Mouse (Mus musculus) myocyte (in vitro differentiated cells): ENCODE measurements around the gene Vdr. TPM values are rescaled to one million over a fixed set of nuclear protein-coding genes. Genes with fewer than 3 reads are reported as not detected.
A peak's percentile ranks its signal among the peaks of the same experiment; 100 is the strongest.

ENCODE experiments used
- H3K27me3 ChIP-seq: one replicate; pipeline ENCODE4 v1.6.1; 2011; ENCODE audit not compliant: control insufficient read depth, insufficient read depth, insufficient read length
- H3K36me3 ChIP-seq: one replicate; pipeline ENCODE4 v1.6.1; 2011; ENCODE audit not compliant: control insufficient read depth, insufficient read depth
- H3K4me2 ChIP-seq: one replicate; pipeline ENCODE4 v1.6.1; 2011; ENCODE audit warnings: low read depth, control low read depth
- H3K4me3 ChIP-seq: one replicate; pipeline ENCODE4 v1.5.1; 2011; ENCODE audit warnings: mild to moderate bottlenecking, control low read depth, moderate library complexity
- H3K79me2 ChIP-seq: one replicate; pipeline ENCODE4 v1.6.1; 2011; ENCODE audit not compliant: control insufficient read depth, insufficient read depth
- H3ac ChIP-seq: one replicate; pipeline ENCODE4 v1.6.1; 2011; ENCODE audit not compliant: control insufficient read depth, insufficient read length
- CEBPB ChIP-seq: IDR thresholded peaks from 2 replicates; pipeline ENCODE4 v1.6.1; 2011; ENCODE audit warnings: mild to moderate bottlenecking, moderate library complexity; ENCODE audit not compliant: poor library complexity, insufficient read depth, severe bottlenecking
- E2F4 ChIP-seq: IDR thresholded peaks from one replicate; pipeline ENCODE4 v1.6.1; 2011; ENCODE audit warnings: mild to moderate bottlenecking, control low read depth, moderate library complexity; ENCODE audit not compliant: insufficient read depth
- MAX ChIP-seq: IDR thresholded peaks from one replicate; pipeline ENCODE4 v1.6.1; 2011; ENCODE audit warnings: low read depth, mild to moderate bottlenecking, control low read depth
- MYOD1 ChIP-seq, 3 experiments: IDR thresholded peaks; one replicate each; pipeline ENCODE4 v1.6.1; 2011; ENCODE audit warnings: control low read depth in 2 of 3, low read depth in 2 of 3, mild to moderate bottlenecking in 2 of 3, moderate library complexity in 1 of 3; ENCODE audit not compliant: insufficient read length in 2 of 3, control insufficient read depth in 1 of 3
- MYOG ChIP-seq, 3 experiments: IDR thresholded peaks; one replicate each; pipeline ENCODE4 v1.6.1; 2011; ENCODE audit warnings: control low read depth in 2 of 3, low read depth in 2 of 3, mild to moderate bottlenecking in 2 of 3; ENCODE audit not compliant: insufficient read length in 2 of 3, control insufficient read depth in 1 of 3, insufficient read depth in 1 of 3
- POLR2A ChIP-seq: IDR thresholded peaks from one replicate; pipeline ENCODE4 v1.6.1; 2011; ENCODE audit warnings: low read depth, mild to moderate bottlenecking, control low read depth, moderate library complexity; ENCODE audit not compliant: insufficient read length
- POLR2AphosphoS2 ChIP-seq: IDR thresholded peaks from one replicate; pipeline ENCODE4 v1.6.1; 2011; ENCODE audit warnings: low read depth, control low read depth; ENCODE audit not compliant: insufficient read length
- REST ChIP-seq: IDR thresholded peaks from one replicate; pipeline ENCODE4 v1.6.1; 2011; ENCODE audit warnings: mild to moderate bottlenecking, control low read depth, moderate library complexity; ENCODE audit not compliant: insufficient read depth, insufficient read length
- SRF ChIP-seq: IDR thresholded peaks from one replicate; pipeline ENCODE4 v1.6.1; 2011; ENCODE audit warnings: low read depth; ENCODE audit not compliant: control insufficient read depth, insufficient read length
- TCF12 ChIP-seq: IDR thresholded peaks from one replicate; pipeline ENCODE4 v1.6.1; 2011; ENCODE audit warnings: mild to moderate bottlenecking, control low read depth; ENCODE audit not compliant: poor library complexity, insufficient read depth, severe bottlenecking
- TCF3 ChIP-seq: IDR thresholded peaks from one replicate; pipeline ENCODE4 v1.6.1; 2011; ENCODE audit warnings: low read depth, control low read depth; ENCODE audit not compliant: insufficient read length
- USF1 ChIP-seq: IDR thresholded peaks from one replicate; pipeline ENCODE4 v1.6.1; 2011; ENCODE audit warnings: low read depth, mild to moderate bottlenecking, control low read depth, moderate library complexity
- polyA plus RNA-seq: library from polyadenylated mRNA; unstranded; fragments of >200 nt; fragmentation: generic; extraction: Trizol; gene quantifications from one replicate; pipeline ENCODE4 v1.2.1, GENCODE M21; 2012; ENCODE audit warnings: missing spikeins

Gene Vdr
- polyA plus RNA-seq, 1 experiment, result 9.8 TPM

DNA sequence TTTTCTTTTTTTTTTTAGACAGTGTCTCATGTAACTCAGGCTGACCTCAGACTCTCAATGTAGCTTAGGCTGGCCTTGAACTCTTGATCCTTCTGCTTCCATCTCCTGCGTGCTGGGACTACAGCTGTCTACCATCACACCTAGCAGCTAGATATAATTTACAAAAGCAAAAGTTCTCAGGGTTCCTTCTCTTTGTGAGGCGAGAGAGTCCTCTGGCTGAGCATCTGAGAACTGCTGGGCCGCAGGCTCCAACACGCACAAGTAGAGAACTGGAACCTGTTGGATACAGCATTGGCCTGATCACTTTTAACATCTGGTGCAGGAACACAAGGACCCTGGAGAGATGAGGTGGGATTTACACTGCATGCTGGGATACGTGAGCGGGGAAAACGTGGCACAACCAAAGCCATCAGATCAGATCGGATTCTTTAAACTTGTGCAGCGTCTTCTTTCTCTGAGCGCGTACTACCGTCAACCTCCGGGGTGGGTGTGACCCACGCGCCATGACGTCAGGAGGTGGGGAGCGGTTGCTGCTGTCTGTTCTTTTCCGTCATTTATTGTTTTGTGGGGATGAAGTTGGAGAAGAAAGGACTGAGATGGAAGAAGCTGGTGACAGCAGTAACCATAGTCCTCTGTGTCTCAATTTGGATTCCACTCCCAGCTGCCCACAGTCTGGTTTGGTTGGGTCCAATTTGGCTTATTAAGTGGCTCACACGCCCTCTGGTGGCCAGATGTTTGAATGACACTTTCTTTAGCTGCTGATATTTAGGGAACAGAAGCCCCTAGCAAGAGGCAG, 61.1 kb downstream of the Vdr start:
- Histone ChIP-seq H3K4me2 (peak overlapping the region; percentile 74), H3K27me3 (no peaks in the 10 kb centered on the region), H3K36me3 (no peaks in the 10 kb centered on the region), H3K79me2 (no peaks in the 10 kb centered on the region), H3ac (no peak overlapping the region), H3K4me3 (no peak overlapping the region)
- TF ChIP-seq USF1 (no peak), TCF3 (no peak), E2F4 (no peak), POLR2A (no peak)

DNA sequence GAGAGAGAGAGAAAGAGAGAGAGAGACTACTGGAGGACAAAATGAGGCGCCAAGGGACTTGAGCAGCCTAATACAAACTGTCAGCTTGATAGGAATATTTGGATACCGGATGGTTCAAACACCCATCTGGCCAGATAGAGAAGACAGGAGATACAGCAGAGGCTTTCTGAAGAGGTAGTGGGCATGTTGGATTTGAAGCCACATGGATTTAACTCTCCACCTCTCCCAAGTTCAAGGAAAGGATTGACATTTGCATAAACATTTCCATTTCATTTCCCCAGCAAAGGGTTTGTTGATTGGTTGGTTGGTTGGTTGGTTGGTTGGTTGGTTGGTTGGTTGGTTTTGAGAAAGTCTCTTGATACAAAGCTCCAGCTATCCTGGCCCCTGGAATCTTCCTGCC, 62.6 kb downstream of the Vdr start:
- H3K27me3 ChIP-seq, result no peaks in the 10 kb centered on the region
- H3ac ChIP-seq, result no peak overlapping the region
- TF ChIP-seq SRF, result no peak
- TF ChIP-seq MYOG (IDR thresholded peaks at IDR 0.05; ENCODE audit: control insufficient read depth in 1 of 3, insufficient read depth in 1 of 3, insufficient read length in 2 of 3, low read depth in 2 of 3), result no peak
- no peak for TF ChIP-seq MAX
- no peak for TF ChIP-seq TCF3
- TF ChIP-seq POLR2A, result no peak
- TF ChIP-seq USF1, result no peak
- TF ChIP-seq POLR2AphosphoS2, result no peak
- TF ChIP-seq CEBPB, result no peak
- no peak for TF ChIP-seq REST
- TF ChIP-seq MYOD1 (IDR thresholded peaks at IDR 0.05; ENCODE audit: control insufficient read depth in 1 of 3, insufficient read length in 2 of 3, low read depth in 2 of 3), result no peak
- no peak for TF ChIP-seq E2F4
- TF ChIP-seq TCF12, result no peak
- H3K4me2 ChIP-seq, result no peak overlapping the region
- H3K4me3 ChIP-seq, result no peak overlapping the region
- H3K79me2 ChIP-seq, result no peaks in the 10 kb centered on the region
- H3K36me3 ChIP-seq, result no peaks in the 10 kb centered on the region

- Histone ChIP-seq H3K79me2 (no peaks in the 10 kb centered on the region), H3K27me3 (no peaks in the 10 kb centered on the region), H3K36me3 (no peaks in the 10 kb centered on the region), H3K4me3 (no peak overlapping the region), H3K4me2 (no peak overlapping the region), H3ac (no peak overlapping the region)
- TF ChIP-seq POLR2AphosphoS2 (no peak), REST (no peak)
Measured at GRCm38 (mm10) chr15:97847285-97847684, 63.1 kb downstream of the Vdr start.

GRCm38 (mm10) chr15:97846121-97846882, 64.1 kb downstream of the Vdr start:
- Histone ChIP-seq H3K4me3 (no peak overlapping the region), H3K79me2 (no peaks in the 10 kb centered on the region), H3K27me3 (no peaks in the 10 kb centered on the region), H3K36me3 (no peaks in the 10 kb centered on the region), H3ac (no peak overlapping the region), H3K4me2 (no peak overlapping the region)
- TF ChIP-seq MYOG (IDR thresholded peaks at IDR 0.05; ENCODE audit: control insufficient read depth in 1 of 3, insufficient read depth in 1 of 3, insufficient read length in 2 of 3, low read depth in 2 of 3) (no peak), MAX (no peak), TCF12 (no peak), CEBPB (no peak), USF1 (no peak), MYOD1 (IDR thresholded peaks at IDR 0.05; ENCODE audit: control insufficient read depth in 1 of 3, insufficient read length in 2 of 3, low read depth in 2 of 3) (no peak), SRF (no peak), POLR2A (no peak), REST (no peak), E2F4 (no peak), POLR2AphosphoS2 (no peak), TCF3 (no peak)
